Mouse (Mus musculus) small intestine, adult 2 months (tissue): Measurements from ENCODE around the gene Ets2.

Experiments
- CTCF ChIP-seq: fragments of 200-500 bp; IDR thresholded peaks from 2 replicates; pipeline ENCODE4 v1.5.1; 2012; ENCODE audit warnings: low read depth, mild to moderate bottlenecking, control low read depth, inconsistent platforms, low read length, moderate library complexity, mixed read lengths; ENCODE audit not compliant: insufficient replicate concordance, insufficient read length; ENCODE audit errors: extremely low read depth
- POLR2A ChIP-seq: fragments of 200-500 bp; IDR thresholded peaks from 2 replicates; pipeline ENCODE4 v1.6.1; 2012; ENCODE audit warnings: low read depth, mild to moderate bottlenecking, control low read depth, inconsistent platforms, low read length, moderate library complexity

DNA sequence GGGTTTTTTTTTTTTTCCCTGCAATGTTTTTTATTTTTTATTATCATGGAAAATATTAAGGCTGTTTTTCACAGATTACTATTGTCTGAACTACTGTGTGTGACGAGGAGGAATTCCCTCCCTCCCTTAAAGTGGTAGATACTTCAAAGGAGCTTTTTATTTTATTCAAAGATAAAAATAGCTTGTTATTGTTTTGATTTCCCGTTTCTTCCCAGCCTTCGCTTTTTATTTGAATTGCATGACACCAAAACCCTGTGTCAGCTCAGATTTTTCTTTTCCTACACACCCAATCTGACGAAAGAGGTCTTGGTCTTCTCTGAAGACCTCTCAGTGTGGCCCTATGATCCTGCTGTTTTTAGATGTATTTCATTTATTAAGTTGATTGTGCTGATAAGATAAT is 7.3 kb downstream of the Ets2 start:
- TF ChIP-seq CTCF (no peak), POLR2A (no peak)
